Mouse (Mus musculus): ENCODE measurements around the gene Nfe2. TPM values are rescaled to one million over a fixed set of nuclear protein-coding genes. Genes with fewer than 3 reads are reported as not detected.

The Nfe2 gene
- polyA plus RNA-seq, 1 experiment from 2014 or later, result 0.50 TPM

DNA sequence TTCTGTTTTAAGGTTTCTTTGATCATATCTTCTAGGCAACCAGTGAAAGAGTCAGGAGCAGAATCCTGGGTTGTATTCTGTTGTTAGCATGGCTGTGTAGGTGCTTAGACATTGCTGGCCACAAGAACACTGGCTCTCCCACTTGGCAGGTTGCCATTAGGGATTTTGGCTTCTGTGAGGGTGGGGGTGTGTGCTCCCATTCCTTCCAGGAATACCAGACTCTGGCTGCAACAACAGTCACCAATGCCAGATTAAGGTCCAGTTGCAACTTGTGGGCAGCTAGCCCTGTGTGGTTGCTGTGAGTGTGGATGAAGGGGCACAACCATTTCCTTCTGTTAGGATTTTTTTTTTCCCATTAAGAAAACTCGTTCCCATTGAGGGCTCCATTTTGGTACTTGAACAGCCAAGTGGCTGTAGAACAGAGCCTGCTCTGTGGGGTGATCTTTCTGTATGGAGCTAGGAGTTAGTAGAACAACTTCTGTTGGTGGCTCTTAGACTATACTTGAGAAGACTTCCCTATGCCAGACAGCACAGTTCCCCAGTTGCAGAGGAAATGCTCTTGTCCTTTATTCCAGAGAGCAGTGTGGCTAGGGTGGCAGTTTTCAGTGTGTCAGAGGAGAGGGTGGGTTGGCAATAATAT, 27.7 kb upstream of the Nfe2 start:
- TF ChIP-seq CTCF (IDR thresholded peaks at IDR 0.05; ENCODE audit: low read depth) (no peak), EP300 (optimal IDR thresholded peaks at IDR 0.05) (no peak)
- 33% methylated on average over 1 of the region's 1 CpGs for WGBS
- Histone ChIP-seq H3K27ac (replicated peaks) (peak overlapping the region; percentile 41; the same call in 1 of the 2 replicates), H3K4me3 (ENCODE audit: low read depth, low read length) (no peak overlapping the region), H3K4me2 (replicated peaks; ENCODE audit: low read depth) (no peak overlapping the region), H3K36me3 (ENCODE audit: control insufficient read depth, insufficient read depth, low read length) (no peaks in the 10 kb centered on the region; the same call in 1 of the 2 replicates), H3K9ac (ENCODE audit: low read length) (no peak overlapping the region), H3K9me3 (ENCODE audit: control insufficient read depth, low read length) (no peaks in the 10 kb centered on the region), H3K27me3 (ENCODE audit: control insufficient read depth, insufficient read depth, low read length) (no peaks in the 10 kb centered on the region), H3K4me1 (replicated peaks; ENCODE audit: control insufficient read depth, insufficient read depth) (peaks cover 10% of the 10 kb centered on the region; the same call in 1 of the 2 replicates)
- ATAC-seq (ENCODE audit: low FRiP score, low TSS enrichment), result no peak
- peak; percentile 51 for DNase-seq (ENCODE audit: low spot score)

DNA sequence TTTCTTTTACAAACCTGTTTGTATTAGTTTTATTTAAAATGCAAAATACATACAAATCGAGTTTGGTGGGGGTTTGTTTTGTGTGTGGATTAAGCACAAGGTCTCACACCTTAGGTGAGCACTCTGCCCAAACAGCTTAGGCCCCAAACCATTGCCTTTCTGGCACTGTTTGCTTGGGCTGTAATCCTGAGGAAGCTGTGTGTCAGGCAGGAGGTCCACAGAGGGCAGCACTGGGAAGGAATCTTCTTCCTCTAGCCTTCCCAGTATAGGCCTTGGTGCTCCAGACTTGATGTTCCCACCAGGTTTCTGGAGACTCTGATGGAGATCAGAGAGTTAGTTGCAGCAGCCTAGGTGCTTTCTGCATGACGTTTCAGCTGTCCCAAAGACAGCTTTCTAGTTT, 26.4 kb upstream of the Nfe2 start:
- H3K4me1 ChIP-seq (replicated peaks; ENCODE audit: control insufficient read depth, insufficient read depth), result peaks cover 10% of the 10 kb centered on the region; the same call in 1 of the 2 replicates
- H3K36me3 ChIP-seq (ENCODE audit: control insufficient read depth, insufficient read depth, low read length), result no peaks in the 10 kb centered on the region; the same call in 1 of the 2 replicates
- TF ChIP-seq EP300 (optimal IDR thresholded peaks at IDR 0.05), result no peak
- peak; percentile 51 for TF ChIP-seq CTCF (IDR thresholded peaks at IDR 0.05; ENCODE audit: low read depth)
- H3K9me3 ChIP-seq (ENCODE audit: control insufficient read depth, low read length), result no peaks in the 10 kb centered on the region
- no peaks in the 10 kb centered on the region for H3K27me3 ChIP-seq (ENCODE audit: control insufficient read depth, insufficient read depth, low read length)
- no peak for ATAC-seq (ENCODE audit: low FRiP score, low TSS enrichment)
- H3K4me3 ChIP-seq (ENCODE audit: low read depth, low read length), result no peak overlapping the region
- H3K9ac ChIP-seq (ENCODE audit: low read length), result no peak overlapping the region
- H3K4me2 ChIP-seq (replicated peaks; ENCODE audit: low read depth), result no peak overlapping the region
- DNase-seq (ENCODE audit: low spot score), result no peak
- H3K27ac ChIP-seq (replicated peaks), result no peak overlapping the region
- WGBS, result 36% methylated on average over 2 of the region's 2 CpGs

GRCm38 (mm10) chr15:103284066-103284465, 25.9 kb upstream of the Nfe2 start:
- WGBS, result 69% methylated on average over 3 of the region's 3 CpGs
- TF ChIP-seq EP300 (optimal IDR thresholded peaks at IDR 0.05) (no peak), CTCF (IDR thresholded peaks at IDR 0.05; ENCODE audit: low read depth) (peak; percentile 72)
- H3K36me3 ChIP-seq (ENCODE audit: control insufficient read depth, insufficient read depth, low read length), result no peaks in the 10 kb centered on the region
- peaks cover 10% of the 10 kb centered on the region; the same call in 1 of the 2 replicates for H3K4me1 ChIP-seq (replicated peaks; ENCODE audit: control insufficient read depth, insufficient read depth)
- no peak for ATAC-seq (ENCODE audit: low FRiP score, low TSS enrichment)
- no peak overlapping the region for H3K27ac ChIP-seq (replicated peaks)
- no peak overlapping the region for H3K4me2 ChIP-seq (replicated peaks; ENCODE audit: low read depth)
- no peak overlapping the region for H3K9ac ChIP-seq (ENCODE audit: low read length)
- H3K27me3 ChIP-seq (ENCODE audit: control insufficient read depth, insufficient read depth, low read length), result no peaks in the 10 kb centered on the region
- no peaks in the 10 kb centered on the region for H3K9me3 ChIP-seq (ENCODE audit: control insufficient read depth, low read length)
- no peak overlapping the region for H3K4me3 ChIP-seq (ENCODE audit: low read depth, low read length)
- peak; percentile 61 for DNase-seq (ENCODE audit: low spot score)

- no peak for DNase-seq (ENCODE audit: low spot score)
- TF ChIP-seq CTCF (IDR thresholded peaks at IDR 0.05; ENCODE audit: low read depth) (no peak), EP300 (optimal IDR thresholded peaks at IDR 0.05) (no peak)
- Histone ChIP-seq H3K9me3 (ENCODE audit: control insufficient read depth, low read length) (no peaks in the 10 kb centered on the region), H3K27ac (replicated peaks) (no peak overlapping the region), H3K27me3 (ENCODE audit: control insufficient read depth, insufficient read depth, low read length) (no peaks in the 10 kb centered on the region), H3K36me3 (ENCODE audit: control insufficient read depth, insufficient read depth, low read length) (no peaks in the 10 kb centered on the region; the same call in 1 of the 2 replicates), H3K4me3 (ENCODE audit: low read depth, low read length) (no peak overlapping the region), H3K4me2 (replicated peaks; ENCODE audit: low read depth) (no peak overlapping the region), H3K9ac (ENCODE audit: low read length) (no peak overlapping the region), H3K4me1 (replicated peaks; ENCODE audit: control insufficient read depth, insufficient read depth) (peaks cover 10% of the 10 kb centered on the region; the same call in 1 of the 2 replicates)
- no peak for ATAC-seq (ENCODE audit: low FRiP score, low TSS enrichment)
- WGBS, result 90% methylated on average over 3 of the region's 3 CpGs
These were observed 23.4 kb upstream of the Nfe2 start for GRCm38 (mm10) chr15:103281465-103282205.

GRCm38 (mm10) chr15:103280817-103281464, 22.7 kb upstream of the Nfe2 start:
- WGBS, result 49% methylated on average over 3 of the region's 3 CpGs
- Histone ChIP-seq H3K9me3 (ENCODE audit: control insufficient read depth, low read length) (no peaks in the 10 kb centered on the region), H3K9ac (ENCODE audit: low read length) (no peak overlapping the region), H3K27me3 (ENCODE audit: control insufficient read depth, insufficient read depth, low read length) (no peaks in the 10 kb centered on the region), H3K4me3 (ENCODE audit: low read depth, low read length) (no peak overlapping the region), H3K4me1 (replicated peaks; ENCODE audit: control insufficient read depth, insufficient read depth) (peaks cover 9% of the 10 kb centered on the region; the same call in 1 of the 2 replicates), H3K4me2 (replicated peaks; ENCODE audit: low read depth) (no peak overlapping the region), H3K27ac (replicated peaks) (0 out of 2 replicates have a peak overlapping the region, but pooled peaks have one; percentile 13), H3K36me3 (ENCODE audit: control insufficient read depth, insufficient read depth, low read length) (no peaks in the 10 kb centered on the region; the same call in 1 of the 2 replicates)
- ATAC-seq (ENCODE audit: low FRiP score, low TSS enrichment) (peak; percentile 52), DNase-seq (ENCODE audit: low spot score) (peak; percentile 65)
- TF ChIP-seq CTCF (IDR thresholded peaks at IDR 0.05; ENCODE audit: low read depth), result peak; percentile 82
- TF ChIP-seq EP300 (optimal IDR thresholded peaks at IDR 0.05), result no peak
